Mouse (Mus musculus): ENCODE measurements around the gene Cep57l1. TPM values are rescaled to one million over a fixed set of nuclear protein-coding genes. Genes with fewer than 3 reads are reported as not detected.

Cep57l1 gene
- total RNA-seq, 4 experiments from 2014 or later: 2.1 to 3.5 (median 3.3) TPM

DNA sequence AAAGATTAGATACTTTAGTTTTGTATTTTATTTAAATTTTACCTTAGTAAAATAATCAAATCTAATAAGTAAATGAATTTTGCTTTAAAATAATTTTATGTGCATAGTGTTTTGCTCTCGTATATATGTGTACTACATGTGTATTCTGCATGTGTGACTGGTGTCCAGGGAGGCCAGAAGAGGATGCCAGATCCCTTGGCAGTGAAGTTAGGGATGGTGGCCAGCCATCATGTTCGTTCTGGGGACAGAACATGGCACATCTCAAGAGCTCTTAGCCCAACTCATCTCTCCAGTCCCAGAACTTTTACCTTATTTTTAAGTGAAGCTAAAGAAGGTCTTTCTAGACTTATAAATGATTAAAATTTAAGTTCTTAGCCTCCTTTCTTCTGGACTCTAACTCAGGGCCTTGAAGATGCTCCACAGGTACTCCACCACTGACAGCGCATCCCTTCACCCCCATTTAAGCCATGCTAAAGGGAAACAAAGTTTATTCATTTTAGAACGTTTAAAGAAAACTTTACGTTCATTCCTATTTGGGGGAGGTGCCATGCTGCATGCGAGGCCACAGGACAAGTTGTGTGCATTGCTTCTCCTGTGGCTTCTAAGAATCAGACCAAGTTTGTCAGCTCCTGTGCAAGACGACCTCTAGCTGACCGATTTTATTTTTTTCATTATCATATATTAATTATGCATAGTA is 8.5 kb upstream of the Cep57l1 start:
- DNase-seq (ENCODE audit: low spot score in 2 of 2): no peak

DNA sequence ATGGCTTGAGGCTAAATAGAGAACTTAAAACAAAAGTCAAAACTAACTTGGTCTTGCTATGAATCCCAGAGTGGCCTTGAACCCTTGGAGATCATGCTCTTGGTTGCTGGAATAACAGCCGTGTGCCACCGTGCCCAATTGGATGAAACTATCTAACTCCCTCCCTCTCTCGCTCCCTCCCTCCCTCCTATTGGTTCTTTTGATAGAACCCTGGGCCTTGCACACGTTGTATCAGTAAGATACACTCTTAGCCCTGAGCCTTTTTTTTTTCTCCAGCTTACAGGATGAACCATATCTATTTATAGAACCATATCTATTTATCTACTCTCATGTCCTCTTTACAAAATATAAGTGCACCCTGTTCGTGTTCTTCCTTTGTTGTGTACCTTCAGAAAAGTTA is 6.8 kb upstream of the Cep57l1 start:
- no peak for DNase-seq (ENCODE audit: low spot score in 2 of 2)

DNA sequence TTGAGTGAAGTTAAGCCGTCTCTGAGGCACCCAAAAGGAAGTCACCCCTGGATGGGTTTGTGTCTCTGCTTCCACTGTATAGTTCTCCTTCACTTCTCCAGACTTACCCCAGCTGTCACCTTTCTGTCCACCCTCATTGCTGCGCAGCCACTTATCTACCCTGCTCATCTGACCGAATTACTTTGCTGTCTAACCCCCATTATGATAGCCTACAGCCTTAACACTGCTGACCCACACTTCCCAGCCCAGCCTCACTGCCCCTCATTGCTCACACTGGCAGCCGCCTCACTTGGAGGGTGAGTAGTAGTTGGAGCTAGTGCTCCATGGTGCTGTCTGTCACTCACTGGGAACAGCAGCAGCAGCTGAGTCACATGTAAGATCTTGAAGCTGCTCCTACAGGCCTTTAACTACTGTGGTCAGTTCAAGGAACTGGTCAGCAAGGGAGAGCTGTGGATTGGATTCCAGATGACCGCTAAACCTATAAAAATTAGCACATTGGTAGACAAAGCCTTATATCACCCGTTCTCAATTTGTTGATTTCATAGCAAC is 4.7 kb upstream of the Cep57l1 start:
- DNase-seq (ENCODE audit: low spot score in 2 of 2): no peak

DNA sequence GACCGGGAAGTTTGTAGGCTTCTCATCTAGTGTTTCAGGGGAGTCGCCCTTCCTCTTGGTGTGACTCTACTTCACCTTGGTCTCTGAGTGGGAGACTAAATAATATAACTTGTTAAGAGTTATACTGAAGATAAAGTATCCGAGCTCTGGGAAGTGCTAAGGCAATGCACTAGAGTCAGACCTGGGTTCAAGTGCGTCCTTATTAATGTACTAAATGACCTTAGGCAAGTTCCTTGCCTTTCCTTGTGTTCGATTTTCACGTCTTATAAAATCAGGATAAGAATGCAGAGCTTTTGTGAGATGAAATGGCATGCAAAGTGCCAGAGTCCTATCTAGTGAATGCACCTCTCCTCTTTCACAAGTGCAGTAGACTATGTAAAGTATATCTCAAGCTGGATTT is 2.9 kb upstream of the Cep57l1 start:
- DNase-seq (ENCODE audit: low spot score in 2 of 2): no peak

DNA sequence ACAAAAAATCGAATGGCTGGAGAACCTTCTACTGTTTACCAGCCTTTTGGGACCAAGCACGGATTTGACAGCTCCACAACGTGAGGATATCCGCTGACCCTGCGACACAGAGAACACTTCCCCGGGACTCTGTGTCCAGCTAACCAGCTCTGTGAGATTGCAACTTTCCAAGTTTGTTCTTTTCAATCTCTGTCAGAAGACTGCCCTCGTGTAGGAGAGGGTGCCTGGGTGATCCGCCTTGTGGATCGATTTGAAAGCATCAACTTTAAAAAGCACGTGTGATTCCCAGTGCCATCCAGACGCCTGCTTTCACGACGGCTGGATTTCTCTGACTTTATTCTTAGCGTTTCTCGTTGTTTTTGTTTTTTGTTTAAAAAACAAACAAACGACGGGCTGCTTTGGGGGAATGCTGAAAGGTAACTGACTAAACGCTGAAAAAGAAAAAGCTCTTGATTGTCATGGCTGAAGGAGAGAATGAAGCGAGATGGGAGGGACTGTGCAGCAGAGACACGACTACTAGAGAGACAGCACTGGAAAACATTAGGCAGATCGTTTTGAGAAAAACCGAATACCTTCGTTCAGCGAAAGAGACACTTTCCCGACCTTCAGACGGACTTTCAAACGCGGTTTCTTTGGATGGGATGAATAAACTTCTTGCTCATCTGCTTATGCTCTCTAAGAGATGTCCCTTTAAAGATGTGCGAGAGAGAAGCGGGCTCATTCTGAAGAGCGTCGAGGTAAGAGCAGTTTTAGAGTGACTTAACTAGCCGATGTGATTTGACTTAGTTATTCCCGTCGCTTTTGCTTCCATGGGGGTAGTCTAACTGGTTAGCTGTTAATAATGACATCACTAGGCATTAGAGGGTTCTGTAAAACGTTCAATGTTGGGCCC is 1.1 kb upstream of the Cep57l1 start:
- DNase-seq (ENCODE audit: low spot score in 2 of 2): no peak

DNA sequence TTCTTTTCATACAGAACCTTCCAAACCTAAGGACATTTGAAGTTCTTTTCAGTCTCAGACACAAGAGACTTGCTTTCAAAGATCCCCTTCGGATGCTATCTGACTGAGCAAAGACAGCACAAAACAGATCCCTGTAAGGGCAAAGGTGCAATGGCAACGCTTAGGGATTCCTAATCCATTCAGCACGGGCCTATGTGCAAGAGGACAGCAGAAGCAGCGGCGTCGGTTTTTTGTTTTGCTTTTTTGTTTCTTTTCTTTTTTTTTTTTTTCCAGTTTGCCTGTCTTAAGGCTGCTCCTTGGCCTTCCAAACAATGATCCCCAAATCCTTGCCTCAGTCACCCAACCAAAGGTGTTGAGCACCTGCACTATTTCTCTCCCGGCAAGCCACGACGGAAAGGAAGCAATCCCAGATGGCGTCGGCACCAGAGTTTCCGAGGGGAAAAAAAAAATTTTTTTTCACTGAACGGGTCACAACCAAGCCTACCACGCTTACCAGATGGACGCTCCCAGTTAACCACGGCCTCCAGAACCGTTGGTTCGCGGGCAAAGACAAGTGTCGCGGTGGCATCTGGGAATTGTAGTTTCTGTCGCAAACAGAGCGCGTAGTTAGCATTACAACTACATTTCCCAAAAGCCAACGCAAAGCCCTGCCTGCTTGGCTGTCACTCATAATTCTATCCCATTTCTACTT is 446 bp downstream of the Cep57l1 start:
- peak; percentile 71 to 72 for DNase-seq (ENCODE audit: low spot score in 2 of 2)

DNA sequence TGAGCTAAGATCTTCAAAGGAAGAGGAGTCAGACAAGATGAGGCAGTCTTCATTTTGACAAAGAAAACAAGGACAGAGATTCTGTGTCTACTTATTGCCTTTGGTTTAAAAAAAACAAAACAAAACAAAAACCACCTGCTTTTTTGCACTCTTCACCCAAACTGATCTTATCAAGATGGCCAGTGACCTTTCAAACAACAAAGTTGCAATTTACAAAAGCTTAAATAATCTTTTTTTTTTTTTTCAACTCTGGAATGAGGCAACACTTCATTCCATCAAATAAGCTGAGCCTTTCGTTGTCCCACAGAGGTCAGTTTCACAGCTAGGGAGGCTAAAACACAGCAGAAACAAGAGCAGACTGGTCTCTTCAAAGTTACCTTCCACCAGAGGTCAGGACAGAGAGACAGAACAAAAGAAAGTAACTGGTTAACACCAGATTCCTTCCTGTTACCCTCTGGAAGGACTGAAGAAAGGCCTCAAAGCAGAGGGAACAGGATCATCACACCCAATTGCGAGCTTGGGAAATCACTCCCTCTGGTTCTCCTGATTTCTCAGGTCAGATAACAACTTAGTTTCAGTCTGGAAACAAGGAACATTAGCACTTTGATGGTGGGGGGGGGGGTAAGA is 3.8 kb downstream of the Cep57l1 start:
- DNase-seq (ENCODE audit: low spot score in 2 of 2): no peak

DNA sequence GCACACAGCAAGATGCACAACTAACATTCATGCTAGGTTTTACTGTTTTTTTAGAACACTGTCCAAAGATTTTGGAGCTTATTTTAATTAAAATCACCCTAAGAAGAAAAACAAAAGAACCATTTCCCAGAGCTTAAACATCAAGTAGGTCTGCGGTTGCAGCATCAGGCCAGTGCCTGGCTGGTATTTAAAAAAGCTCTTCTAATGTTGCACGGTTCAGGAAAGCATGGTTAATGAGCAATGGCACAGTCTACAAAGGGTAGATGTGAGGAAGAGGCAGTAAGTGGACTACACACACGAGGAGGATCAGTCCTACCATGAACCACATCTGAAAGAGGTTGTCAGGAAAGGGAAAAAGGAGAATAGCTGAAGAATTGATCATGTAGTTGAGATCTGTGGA is 5.0 kb downstream of the Cep57l1 start:
- no peak for DNase-seq (ENCODE audit: low spot score in 2 of 2)

DNA sequence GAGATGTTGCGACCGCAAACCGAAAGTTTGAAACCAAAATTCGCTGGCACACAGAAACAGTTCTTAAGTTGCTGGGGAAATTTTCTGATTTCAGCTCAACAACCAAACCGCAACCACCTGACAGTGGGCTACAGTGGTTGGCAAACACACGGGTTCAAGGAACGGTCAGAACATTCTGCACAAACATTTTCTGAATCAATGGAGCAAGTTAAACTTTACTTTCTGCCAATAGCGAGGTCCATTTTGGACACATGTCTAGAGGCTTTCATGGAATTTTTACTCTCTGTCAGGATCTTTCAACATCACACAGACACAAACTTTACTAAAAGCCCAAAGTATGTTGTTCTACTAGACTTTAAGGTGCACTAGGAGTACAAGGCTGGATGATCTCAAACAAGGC is 6.2 kb downstream of the Cep57l1 start:
- no peak for DNase-seq (ENCODE audit: low spot score in 2 of 2)

DNA sequence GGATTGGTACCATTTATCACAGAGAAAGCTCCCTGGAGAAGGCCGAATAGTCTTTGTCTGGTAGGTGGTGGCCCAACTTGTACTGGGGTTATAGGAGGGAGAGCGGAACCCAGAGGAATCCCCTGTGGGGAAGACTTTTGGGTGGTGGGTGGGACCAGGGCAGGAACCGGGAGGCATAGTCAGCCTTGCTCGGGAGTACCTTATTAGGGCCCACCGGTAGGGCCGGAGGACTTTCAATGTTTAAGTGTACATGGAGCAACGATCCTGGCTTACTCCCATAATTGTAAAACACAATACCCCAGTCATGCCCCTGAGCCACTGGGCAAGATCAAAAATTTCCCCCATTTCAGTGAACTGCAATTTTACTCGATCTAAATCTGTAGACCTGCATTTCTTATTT is 12.4 kb downstream of the Cep57l1 start:
- DNase-seq (ENCODE audit: low spot score in 2 of 2): no peak

DNA sequence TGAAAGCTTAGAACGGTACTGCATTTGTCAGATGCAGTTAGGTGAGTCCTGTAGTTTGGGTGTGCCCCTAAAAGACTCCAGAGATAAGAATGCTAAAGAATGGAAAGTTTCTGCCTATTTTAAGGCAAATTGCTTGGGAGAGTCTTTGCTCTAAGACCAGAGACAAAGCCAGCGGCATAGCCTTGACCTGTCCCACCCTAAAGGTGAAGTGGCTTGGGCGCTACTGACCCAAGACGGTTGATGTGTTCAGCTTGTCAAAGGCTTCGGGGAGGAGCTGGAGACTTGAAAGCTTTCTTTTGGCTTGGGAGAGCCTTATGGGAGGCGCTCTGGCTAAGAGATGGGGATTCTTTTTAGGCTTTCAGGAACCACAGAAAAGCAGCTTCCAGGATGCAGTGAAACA is 17.3 kb downstream of the Cep57l1 start:
- no peak for DNase-seq (ENCODE audit: low spot score in 2 of 2)

DNA sequence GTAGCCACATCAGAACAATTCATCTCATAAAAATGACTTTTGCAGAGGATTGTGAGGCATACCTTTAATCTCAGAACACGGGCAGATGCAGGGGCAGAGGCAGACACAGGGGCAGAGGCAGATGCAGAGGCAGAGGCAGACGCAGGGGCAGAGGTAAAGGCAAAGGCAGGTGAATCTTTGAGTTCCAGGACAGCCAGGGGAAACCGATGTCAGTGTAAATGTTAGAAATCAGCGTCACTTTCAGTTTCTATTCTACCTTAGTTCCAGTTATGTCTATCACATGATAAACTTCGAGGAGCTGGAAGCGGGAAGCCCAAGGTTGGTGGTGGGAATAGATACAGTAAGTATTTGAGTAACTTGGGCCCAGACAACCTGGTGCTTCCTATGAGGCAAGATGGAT is 42.4 kb downstream of the Cep57l1 start:
- no peak for DNase-seq (ENCODE audit: low spot score in 2 of 2)

DNA sequence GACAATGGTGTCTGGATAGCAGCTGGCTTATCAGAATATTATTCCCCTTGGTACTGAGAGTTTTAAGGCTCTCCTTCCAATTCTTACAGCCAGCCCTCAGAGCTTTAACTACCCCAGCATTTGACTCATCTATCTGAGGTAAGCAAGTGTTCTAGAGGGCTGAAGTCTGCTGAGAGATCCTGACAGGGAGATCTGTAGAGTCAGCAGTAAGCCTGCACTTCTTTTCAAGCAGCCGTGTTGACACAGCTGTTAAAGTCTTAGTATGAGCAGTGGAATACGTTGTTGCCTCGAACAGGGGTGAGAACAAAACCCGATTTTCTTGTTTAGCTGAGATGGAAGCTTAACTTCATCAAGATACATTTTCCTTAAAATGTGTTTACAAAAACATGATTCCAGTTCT is 43.4 kb downstream of the Cep57l1 start:
- no peak for DNase-seq (ENCODE audit: low spot score in 2 of 2)

DNA sequence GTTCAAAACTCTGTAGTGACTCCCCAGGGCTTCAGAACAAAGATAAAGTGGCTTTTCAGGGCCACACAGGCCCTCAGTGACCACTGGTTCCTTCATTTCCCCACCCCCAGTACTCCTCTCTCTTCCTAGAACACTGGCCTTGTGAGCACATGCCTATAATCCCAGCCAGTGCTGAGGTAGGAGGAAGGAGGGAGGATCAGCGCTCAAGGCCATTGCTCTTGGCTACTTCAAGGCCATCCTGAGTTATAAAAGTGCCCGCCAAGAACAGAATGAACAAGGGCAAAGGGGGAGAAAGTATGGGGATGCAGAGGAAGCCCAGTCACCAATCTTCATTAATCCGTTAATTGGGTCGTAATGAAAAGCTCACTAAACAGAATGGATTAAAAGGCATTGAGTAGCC is 44.1 kb downstream of the Cep57l1 start:
- no peak for DNase-seq (ENCODE audit: low spot score in 2 of 2)

DNA sequence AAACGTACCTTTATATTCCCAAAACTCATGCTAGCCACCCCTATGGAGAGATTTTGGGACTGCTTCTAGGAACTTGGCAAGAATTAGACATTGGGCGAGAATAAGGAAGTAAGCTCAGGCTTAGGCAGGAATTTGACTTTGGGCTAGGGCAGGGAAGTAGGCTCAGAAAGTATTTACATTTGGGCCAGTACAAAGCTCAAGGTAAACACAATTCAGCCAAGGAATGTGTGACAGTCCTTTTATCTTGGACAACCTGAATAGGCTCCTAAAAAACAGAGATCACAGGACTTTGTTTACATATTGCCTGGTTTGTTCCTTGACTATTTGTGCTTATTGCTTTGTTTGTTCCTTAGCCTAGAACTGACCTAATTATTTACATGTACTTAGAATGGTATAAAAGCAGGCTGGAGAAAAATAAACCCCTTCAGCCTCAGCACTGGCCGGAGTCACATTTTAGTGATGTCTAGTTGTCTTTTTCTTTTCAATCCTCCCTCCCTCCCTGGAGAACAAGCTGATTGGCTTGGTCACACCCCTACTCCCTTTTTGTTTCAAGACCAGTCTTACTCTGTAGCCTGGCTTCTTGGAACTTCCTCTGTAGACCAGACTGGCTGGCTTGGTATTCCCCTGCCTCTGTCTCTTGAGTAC is 45.8 kb downstream of the Cep57l1 start:
- DNase-seq (ENCODE audit: low spot score in 2 of 2): no peak

DNA sequence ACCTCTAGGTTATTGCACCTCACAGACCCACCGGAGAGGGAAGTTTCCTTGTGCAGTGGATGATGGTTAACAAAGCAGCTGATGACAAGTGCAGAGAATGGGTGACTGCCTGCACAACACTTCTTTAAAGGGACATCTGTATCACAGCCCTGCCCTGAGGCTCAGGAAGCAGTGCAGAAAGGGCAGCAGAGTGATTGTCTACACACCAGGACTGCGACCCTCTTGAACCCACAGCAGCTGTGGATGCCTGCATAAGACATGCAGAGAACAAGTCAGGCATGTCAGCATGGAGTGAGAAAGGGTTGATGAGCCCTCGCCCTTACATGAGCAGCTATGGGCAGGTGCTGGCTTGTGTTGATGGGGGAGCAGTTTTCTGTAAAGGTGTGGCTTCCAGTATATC is 48.8 kb downstream of the Cep57l1 start:
- no peak for DNase-seq (ENCODE audit: low spot score in 2 of 2)

DNA sequence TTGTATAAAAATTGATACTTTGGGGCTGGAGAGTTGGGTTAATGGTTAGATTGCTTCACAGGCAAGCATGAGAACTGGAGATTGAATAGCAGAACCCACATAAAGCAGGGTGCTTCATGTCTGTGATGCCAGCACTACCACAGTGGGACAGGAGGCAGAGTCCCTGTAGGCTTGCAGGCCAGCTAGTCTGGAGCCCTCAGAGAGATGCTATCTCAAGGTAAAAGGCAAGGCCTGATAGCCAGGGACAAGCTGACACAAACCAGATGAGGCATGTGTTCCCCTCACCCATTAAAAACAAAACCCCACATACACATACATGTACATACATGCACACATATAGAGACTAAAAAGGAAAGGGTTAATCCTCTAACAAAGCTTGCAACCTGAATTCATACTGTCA is 51.6 kb downstream of the Cep57l1 start:
- DNase-seq (ENCODE audit: low spot score in 2 of 2): no peak

DNA sequence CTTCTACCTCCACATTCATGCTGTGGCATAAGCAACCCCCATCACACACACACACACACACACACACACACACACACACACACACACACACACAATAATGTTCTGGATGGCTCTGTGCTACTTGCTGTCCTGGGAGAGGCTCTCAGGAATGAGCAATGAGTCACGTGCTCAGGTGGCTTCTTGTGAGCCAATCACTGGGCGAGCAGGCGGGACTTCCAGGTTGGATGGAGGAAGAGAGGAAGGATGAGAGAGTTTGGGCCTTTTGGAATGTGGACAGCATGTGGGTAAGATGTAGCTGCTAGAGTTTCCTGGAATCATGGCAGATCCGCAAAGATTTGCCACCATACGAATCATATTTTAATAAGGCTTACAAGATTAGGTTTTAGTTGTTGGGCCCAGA is 52.4 kb downstream of the Cep57l1 start:
- DNase-seq (ENCODE audit: low spot score in 2 of 2): no peak

DNA sequence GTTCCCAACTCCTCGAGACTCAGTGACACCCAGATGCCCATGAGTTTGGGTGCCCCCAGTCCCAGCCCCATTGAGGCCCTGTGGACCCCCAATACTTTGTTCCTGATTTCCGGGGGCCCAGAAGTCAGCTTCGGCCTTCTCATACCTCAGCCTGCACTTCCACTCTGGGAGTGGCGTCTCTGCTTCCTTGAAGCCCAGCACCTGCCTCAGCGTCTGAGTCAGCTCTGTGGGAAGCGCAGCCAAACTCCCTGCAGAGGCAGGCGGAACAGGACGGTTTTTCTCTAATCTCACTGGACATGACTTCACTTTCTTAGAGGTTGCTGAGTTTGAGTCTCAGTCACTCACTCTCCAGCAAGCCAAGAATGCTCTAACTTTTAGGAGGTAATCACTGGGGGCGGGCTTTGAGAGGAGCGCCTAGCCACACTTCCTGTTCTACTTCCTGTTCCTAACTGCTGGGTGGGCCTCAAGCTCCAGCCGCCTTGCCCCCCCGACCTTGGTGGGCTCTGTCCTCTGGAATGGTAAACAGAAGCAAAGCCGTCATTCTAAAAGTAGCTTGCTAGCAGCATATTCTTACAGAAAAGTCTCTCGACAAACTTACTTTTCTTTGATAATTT is 57.7 kb downstream of the Cep57l1 start:
- DNase-seq (ENCODE audit: low spot score in 2 of 2): no peak

DNA sequence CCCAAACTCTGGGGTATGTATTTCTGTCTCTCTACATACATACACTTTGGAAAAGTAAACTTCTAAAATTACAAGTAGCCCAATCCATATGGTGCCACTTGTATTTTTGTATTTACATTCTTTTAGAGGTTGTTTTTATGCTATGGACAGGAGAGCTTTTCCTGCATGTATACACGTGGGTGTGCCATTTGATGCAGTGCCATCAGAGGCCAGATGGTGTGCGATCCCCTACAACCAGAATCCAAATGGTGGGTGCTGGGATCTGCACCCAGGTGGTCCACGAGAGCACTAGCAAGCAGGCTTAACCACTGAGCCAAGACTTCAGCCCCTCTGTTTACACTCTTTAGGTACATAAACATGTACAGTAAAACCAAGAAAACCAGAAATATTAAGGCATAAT is 60.4 kb downstream of the Cep57l1 start:
- no peak for DNase-seq (ENCODE audit: low spot score in 2 of 2)

DNA sequence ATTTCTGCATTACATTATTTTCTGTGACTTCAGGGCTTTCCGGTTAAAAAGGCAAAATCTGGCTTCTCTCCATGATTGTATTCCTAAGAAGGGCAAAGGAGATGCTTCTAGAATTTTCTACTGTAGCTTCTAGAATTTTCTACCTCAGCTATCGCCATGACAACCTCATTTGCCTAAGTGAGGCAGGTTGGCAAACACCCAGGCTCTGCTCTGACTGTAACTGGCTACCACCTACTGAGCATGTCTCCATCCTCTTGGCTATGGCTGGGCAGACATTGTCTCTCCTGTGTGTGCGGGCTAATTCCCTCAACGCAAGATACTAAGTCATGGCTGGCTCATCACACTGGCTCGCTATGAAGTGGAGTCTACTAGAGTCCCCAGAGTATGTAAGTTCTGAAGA is 63.1 kb downstream of the Cep57l1 start:
- DNase-seq (ENCODE audit: low spot score in 2 of 2): no peak
